8 mouse cellular contexts compared by ENCODE assay signal in the genomic region with DNA sequence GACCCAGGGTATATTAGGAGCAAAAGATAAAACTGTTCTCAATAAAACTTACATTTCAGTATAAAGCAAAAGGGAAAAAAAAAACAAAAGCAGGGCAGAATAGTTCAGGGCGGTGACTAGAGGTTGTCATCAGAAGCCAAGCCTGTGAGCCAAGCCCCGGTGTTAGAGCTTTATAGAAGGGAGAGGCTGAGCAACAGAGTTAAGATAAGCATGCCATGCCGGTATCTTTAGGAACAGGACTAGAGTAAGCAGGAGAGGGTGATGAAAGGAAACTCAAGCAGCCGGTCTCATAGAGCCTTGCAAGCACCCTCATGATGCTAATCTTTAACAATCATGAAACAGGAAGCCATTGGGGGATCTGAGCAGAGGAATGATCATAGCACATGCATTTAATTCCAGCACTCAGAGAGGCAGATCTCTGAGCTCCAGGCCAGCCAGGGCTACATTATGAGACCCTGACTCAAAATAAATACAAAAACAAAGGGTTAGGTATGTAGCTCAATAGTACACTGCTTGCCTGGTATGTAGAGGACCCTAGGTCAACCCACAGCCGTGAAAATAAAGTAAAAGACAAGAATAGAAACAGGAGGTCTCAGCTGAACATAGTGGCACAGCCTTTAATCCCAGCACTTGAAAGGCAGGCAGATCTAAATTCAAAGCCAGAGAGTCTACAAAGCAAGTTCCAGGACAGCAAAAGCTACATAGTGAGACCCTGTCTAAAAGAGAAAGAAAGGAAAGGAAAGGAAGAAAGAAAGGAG. TPM values are rescaled to one million over a fixed set of nuclear protein-coding genes. Genes with fewer than 3 reads are reported as not detected.
A peak's percentile ranks its signal among the peaks of the same experiment; 100 is the strongest.
DNase-seq lines count a peak whose midpoint lies in the region; ATAC-seq and TF ChIP-seq lines count a peak whose summit lies in the region.

No protein-coding gene starts in this region.

- peak overlapping the region; percentile 97 for H3K4me3 ChIP-seq in gastrocnemius, adult 2 months
- H3K4me3 ChIP-seq in G1E (ENCODE audit: low read depth, low read length) = peak overlapping the region; percentile 81
- peak overlapping the region; percentile 52 for H3K4me3 ChIP-seq in forebrain, embryonic 14.5 days (ENCODE audit: low read depth, low read length)
- H3K4me3 ChIP-seq in liver, embryonic 15.5 days (replicated peaks) = peak overlapping the region; percentile 83

- no peak for ATAC-seq in G1E (ENCODE audit: extremely low read depth, insufficient number of reproducible peaks, low FRiP score, poor library complexity, severe bottlenecking)
- no peak for ATAC-seq in forebrain, embryonic 14.5 days
- ATAC-seq in liver, embryonic 15.5 days (ENCODE audit: insufficient read depth) = peak; percentile 36

- H3K27ac ChIP-seq in gastrocnemius, adult 2 months = peak overlapping the region; percentile 98
- no peak overlapping the region for H3K27ac ChIP-seq in forebrain, embryonic 14.5 days (ENCODE audit: low read depth, low read length)
- H3K27ac ChIP-seq in liver, embryonic 15.5 days (replicated peaks) = peak overlapping the region; percentile 98

- H3K36me3 ChIP-seq in G1E (replicated peaks) = peaks cover 59% of the 10 kb centered on the region
- H3K36me3 ChIP-seq in forebrain, embryonic 14.5 days (ENCODE audit: control insufficient read depth, insufficient read depth, low read length) = peaks cover 48% of the 10 kb centered on the region
- peaks cover 50% of the 10 kb centered on the region for H3K36me3 ChIP-seq in liver, embryonic 15.5 days (replicated peaks)

- H3K4me2 ChIP-seq in forebrain, embryonic 14.5 days (ENCODE audit: low read length) = peak overlapping the region; percentile 78
- H3K4me2 ChIP-seq in liver, embryonic 15.5 days = peak overlapping the region; percentile 84

- no peak for TF ChIP-seq CTCF in gastrocnemius, adult 2 months (IDR thresholded peaks at IDR 0.05)
- no peak for TF ChIP-seq CTCF in G1E (IDR thresholded peaks at IDR 0.05; ENCODE audit: low read depth, low read length)

- no peaks in the 10 kb centered on the region for H3K27me3 ChIP-seq in G1E (ENCODE audit: insufficient read depth, low read length)
- H3K27me3 ChIP-seq in forebrain, embryonic 14.5 days (replicated peaks; ENCODE audit: control insufficient read depth, insufficient read depth, low read length) = no peaks in the 10 kb centered on the region
- no peaks in the 10 kb centered on the region for H3K27me3 ChIP-seq in liver, embryonic 15.5 days

- peaks cover 75% of the 10 kb centered on the region for H3K4me1 ChIP-seq in G1E (ENCODE audit: insufficient read depth, low read depth, low read length)
- H3K4me1 ChIP-seq in forebrain, embryonic 14.5 days (ENCODE audit: control insufficient read depth, insufficient read depth, low read length) = peaks cover 20% of the 10 kb centered on the region
- peaks cover 58% of the 10 kb centered on the region for H3K4me1 ChIP-seq in liver, embryonic 15.5 days (replicated peaks)

- intact Hi-C loops in gastrocnemius, adult 2 months (cut with DNase I) = no loop called here
- intact Hi-C loops in gastrocnemius, postnatal 14 days (cut with DNase I; ENCODE audit: low total_unique reads) = no loop called here
- intact Hi-C loops in gastrocnemius, postnatal 36 days (cut with DNase I) = loop anchor here (2.0 kb wide), 1 partner anchor 17 kb away; no protein-coding TSS in a partner anchor

- DNase-seq in gastrocnemius, adult 2 months = no peak
- DNase-seq in gastrocnemius, postnatal 14 days = no peak
- DNase-seq in G1E (ENCODE audit: low spot score) = no peak
- DNase-seq in forebrain, embryonic 14.5 days (ENCODE audit: low spot score) = no peak
- no peak for DNase-seq in gastrocnemius, postnatal 36 days
- DNase-seq in urinary bladder, postnatal 14 days (ENCODE audit: low spot score) = no peak
- DNase-seq in retina, postnatal 1 day = no peak

- peak overlapping the region; percentile 73; the same call in 1 of the 2 replicates for H3K9ac ChIP-seq in forebrain, embryonic 14.5 days (ENCODE audit: low read length)
- peak overlapping the region; percentile 81 for H3K9ac ChIP-seq in liver, embryonic 15.5 days

- WGBS in forebrain, embryonic 14.5 days = 52% methylated on average over 5 of the region's 5 CpGs
- WGBS in liver, embryonic 15.5 days (ENCODE audit: insufficient replicate concordance) = 9% methylated on average over 5 of the region's 5 CpGs

- H3K9me3 ChIP-seq in G1E (replicated peaks) = no peaks in the 10 kb centered on the region
- H3K9me3 ChIP-seq in forebrain, embryonic 14.5 days (replicated peaks; ENCODE audit: control insufficient read depth, low read length) = no peaks in the 10 kb centered on the region
- H3K9me3 ChIP-seq in liver, embryonic 15.5 days (replicated peaks) = no peaks in the 10 kb centered on the region

RNA-seq across cellular contexts. Expression of a gene that starts 3.2 kb away (rescaled TPM):
- 10 to 100 TPM; 16.2 to 18.7 TPM for total RNA-seq in gastrocnemius, adult 2 months (2021)
- total RNA-seq in gastrocnemius, postnatal 14 days (2021) = 10 to 100 TPM; 16.1 to 17.1 TPM
- total RNA-seq in G1E (2014; fragmentation: Nextera tagmentation) = 107 and 121 TPM in 2 replicates
- total RNA-seq in G1E (2017) = 4.1 and 6.6 TPM in 2 replicates
- 239 and 302 TPM in 2 replicates for polyA plus RNA-seq in G1E (2012)
- polyA plus RNA-seq in forebrain, embryonic 14.5 days (2014; fragmentation: Nextera tagmentation; extraction: Ambion mirVana) = 8.4 and 11.2 TPM in 2 replicates
- polyA plus RNA-seq in liver, embryonic 15.5 days (2015; fragmentation: Nextera tagmentation; extraction: Ambion mirVana) = 7.9 and 8.0 TPM in 2 replicates
- total RNA-seq in gastrocnemius, postnatal 36 days (2021) = 10 to 100 TPM; 11.5 to 17.1 TPM

RNA-seq across cellular contexts. Expression of a gene that starts 19.5 kb away (rescaled TPM):
- total RNA-seq in gastrocnemius, adult 2 months (2021) = 10 to 100 TPM; 69.0 to 71.4 TPM
- total RNA-seq in gastrocnemius, postnatal 14 days (2021) = 10 to 100 TPM; 50.3 to 56.0 TPM
- total RNA-seq in G1E (2014; fragmentation: Nextera tagmentation) (97.3 and 102 TPM in 2 replicates), G1E (2017) (109 and 144 TPM in 2 replicates)
- 104 and 108 TPM in 2 replicates for polyA plus RNA-seq in G1E (2012)
- polyA plus RNA-seq in forebrain, embryonic 14.5 days (2014; fragmentation: Nextera tagmentation; extraction: Ambion mirVana) = 124 and 135 TPM in 2 replicates
- 109 and 112 TPM in 2 replicates for polyA plus RNA-seq in liver, embryonic 15.5 days (2015; fragmentation: Nextera tagmentation; extraction: Ambion mirVana)
- total RNA-seq in gastrocnemius, postnatal 36 days (2021) = 10 to 100 TPM; 54.1 to 56.1 TPM

RNA-seq across cellular contexts. Expression of a gene that starts 25.9 kb away (rescaled TPM):
- total RNA-seq in gastrocnemius, adult 2 months (2021) = 10 to 100 TPM; 91.3 to 98.3 TPM
- total RNA-seq in gastrocnemius, postnatal 14 days (2021) = 100 to 1,000 TPM in 1 of 2 experiments, 10 to 100 TPM in 1; 99.8 to 103 TPM
- total RNA-seq in G1E (2014; fragmentation: Nextera tagmentation) = 135 TPM in 2 replicates
- total RNA-seq in G1E (2017) = 139 and 154 TPM in 2 replicates
- 161 and 175 TPM in 2 replicates for polyA plus RNA-seq in G1E (2012)
- 286 and 300 TPM in 2 replicates for polyA plus RNA-seq in forebrain, embryonic 14.5 days (2014; fragmentation: Nextera tagmentation; extraction: Ambion mirVana)
- 69.5 and 75.7 TPM in 2 replicates for polyA plus RNA-seq in liver, embryonic 15.5 days (2015; fragmentation: Nextera tagmentation; extraction: Ambion mirVana)
- 10 to 100 TPM; 86.8 to 91.8 TPM for total RNA-seq in gastrocnemius, postnatal 36 days (2021)

RNA-seq across cellular contexts. Expression of a gene that starts 28.9 kb away (rescaled TPM):
- under 1 TPM; 0.10 to 0.20 TPM for total RNA-seq in gastrocnemius, adult 2 months (2021)
- total RNA-seq in gastrocnemius, postnatal 14 days (2021) = under 1 TPM; 0.45 to 0.53 TPM
- total RNA-seq in G1E (2014; fragmentation: Nextera tagmentation) (0.10 TPM in 1 of 2 replicates, not detected in the other), G1E (2017) (0.11 and 0.17 TPM in 2 replicates)
- polyA plus RNA-seq in G1E (2012) = 0.04 and 0.22 TPM in 2 replicates
- polyA plus RNA-seq in forebrain, embryonic 14.5 days (2014; fragmentation: Nextera tagmentation; extraction: Ambion mirVana) = 47.6 and 68.8 TPM in 2 replicates
- polyA plus RNA-seq in liver, embryonic 15.5 days (2015; fragmentation: Nextera tagmentation; extraction: Ambion mirVana) = 0.06 and 0.21 TPM in 2 replicates
- total RNA-seq in gastrocnemius, postnatal 36 days (2021) = under 1 TPM; 0.20 to 0.66 TPM

RNA-seq across cellular contexts. Expression of a gene that starts 29.7 kb away (rescaled TPM):
- under 1 TPM; 0.89 to 0.99 TPM for total RNA-seq in gastrocnemius, adult 2 months (2021)
- 1 to 10 TPM; 1.3 to 2.1 TPM for total RNA-seq in gastrocnemius, postnatal 14 days (2021)
- total RNA-seq in G1E (2014; fragmentation: Nextera tagmentation) (43.3 and 43.7 TPM in 2 replicates), G1E (2017) (89.2 and 100 TPM in 2 replicates)
- polyA plus RNA-seq in G1E (2012) = 54.8 and 59.5 TPM in 2 replicates
- 0.70 and 1.2 TPM in 2 replicates for polyA plus RNA-seq in forebrain, embryonic 14.5 days (2014; fragmentation: Nextera tagmentation; extraction: Ambion mirVana)
- 14.1 and 14.9 TPM in 2 replicates for polyA plus RNA-seq in liver, embryonic 15.5 days (2015; fragmentation: Nextera tagmentation; extraction: Ambion mirVana)
- 1 to 10 TPM in 1 of 2 experiments, under 1 TPM in 1; 0.96 to 1.3 TPM for total RNA-seq in gastrocnemius, postnatal 36 days (2021)
